Mouse (Mus musculus): ENCODE data around the gene Mamdc4. TPM values are rescaled to one million over a fixed set of nuclear protein-coding genes. Genes with fewer than 3 reads are reported as not detected.

Gene Mamdc4
- polyA plus RNA-seq, 2 experiments, result 1.4 to 10.9 TPM

DNA sequence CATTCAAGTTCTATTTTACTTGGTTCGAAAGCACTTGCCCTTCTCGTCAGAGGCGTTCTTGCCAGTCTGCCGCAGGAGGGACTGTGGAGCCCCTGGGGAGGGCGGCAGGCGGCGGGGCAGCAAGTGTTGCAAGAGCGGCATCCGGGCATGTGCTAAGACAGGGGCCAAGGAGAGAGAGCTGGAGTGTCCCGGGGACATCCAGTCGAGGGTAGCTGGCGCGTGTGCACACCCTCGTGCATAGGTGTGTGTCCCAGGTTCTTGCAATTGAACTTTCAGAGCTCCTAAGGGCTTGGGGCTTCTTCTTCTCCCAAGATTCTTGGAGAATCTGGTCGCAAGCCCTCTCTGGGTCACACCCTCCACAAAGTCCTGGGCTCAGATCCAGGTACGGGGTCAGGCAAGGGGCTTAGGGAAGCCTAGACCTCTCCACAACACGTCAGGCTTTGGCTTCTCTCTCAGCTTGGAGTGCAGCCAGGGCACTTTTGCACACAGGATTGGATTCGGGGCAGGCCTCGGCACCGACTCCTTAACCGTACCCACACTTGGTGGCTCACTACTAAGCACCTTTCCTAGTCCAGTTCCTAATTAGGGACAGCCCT lies 885 bp upstream of the Mamdc4 start:
- WGBS, result 13% methylated on average over 21 of the region's 21 CpGs
- ATAC-seq (ENCODE audit: low FRiP score, low read depth), result no peak
- TF ChIP-seq POLR2A (IDR thresholded peaks at IDR 0.05; ENCODE audit: borderline replicate concordance, extremely low read depth, insufficient read depth, insufficient read length), result no peak
- Histone ChIP-seq H3K27me3 (ENCODE audit: control insufficient read depth, insufficient read depth, low read length) (peaks cover 45% of the 10 kb centered on the region), H3K4me2 (replicated peaks; ENCODE audit: low read depth, low read length, severe bottlenecking) (peak overlapping the region; percentile 70), H3K9ac (ENCODE audit: low read depth, low read length, severe bottlenecking) (peak overlapping the region; percentile 58), H3K36me3 (ENCODE audit: control insufficient read depth, insufficient read depth, low read length) (peaks cover 22% of the 10 kb centered on the region), H3K27ac (replicated peaks; ENCODE audit: low read depth, low read length) (peak overlapping the region; percentile 83), H3K4me1 (ENCODE audit: control insufficient read depth, insufficient read depth, low read length) (peaks cover 47% of the 10 kb centered on the region), H3K9me3 (ENCODE audit: control insufficient read depth, low read length) (no peaks in the 10 kb centered on the region), H3K4me3 (replicated peaks; ENCODE audit: low read length) (peak overlapping the region; percentile 48)
- DNase-seq (ENCODE audit: low spot score), result peak; percentile 61

DNA sequence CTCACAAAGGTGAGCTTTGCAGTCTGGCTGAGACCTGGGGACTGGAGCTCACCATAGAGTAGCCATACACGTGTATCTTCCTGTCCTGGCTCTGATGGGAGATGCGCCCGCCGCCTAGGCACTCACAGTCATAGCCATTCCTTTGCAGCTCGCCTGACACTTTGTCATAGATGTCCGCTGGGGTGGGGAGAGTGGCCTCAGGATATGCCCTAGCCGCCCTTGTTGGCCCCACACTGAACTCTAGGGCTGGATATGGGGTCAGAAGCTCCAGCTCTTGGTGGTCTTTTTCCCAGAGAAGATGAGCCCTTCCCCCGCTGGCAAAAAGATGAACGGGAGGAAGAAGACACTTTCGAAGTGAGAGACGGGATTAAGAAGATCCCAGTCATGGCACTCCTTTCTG lies 509 bp downstream of the Mamdc4 start:
- H3K9me3 ChIP-seq (ENCODE audit: control insufficient read depth, low read length), result no peaks in the 10 kb centered on the region
- ATAC-seq (ENCODE audit: low FRiP score, low read depth), result no peak

GRCm38 (mm10) chr2:25573068-25573467 lies 1.6 kb downstream of the Mamdc4 start:
- DNase-seq (ENCODE audit: low spot score) (no peak), ATAC-seq (ENCODE audit: low FRiP score, low read depth) (no peak)
- 89% methylated on average over 2 of the region's 2 CpGs for WGBS
- peaks cover 38% of the 10 kb centered on the region for H3K4me1 ChIP-seq (ENCODE audit: control insufficient read depth, insufficient read depth, low read length)
- no peak overlapping the region for H3K4me2 ChIP-seq (replicated peaks; ENCODE audit: low read depth, low read length, severe bottlenecking)
- peaks cover 39% of the 10 kb centered on the region for H3K36me3 ChIP-seq (ENCODE audit: control insufficient read depth, insufficient read depth, low read length)
- no peak for TF ChIP-seq POLR2A (IDR thresholded peaks at IDR 0.05; ENCODE audit: borderline replicate concordance, extremely low read depth, insufficient read depth, insufficient read length)
- no peak overlapping the region for H3K27ac ChIP-seq (replicated peaks; ENCODE audit: low read depth, low read length)
- 0 out of 2 replicates have a peak overlapping the region, but pooled peaks have one; percentile 48 for H3K4me3 ChIP-seq (replicated peaks; ENCODE audit: low read length)
- H3K27me3 ChIP-seq (ENCODE audit: control insufficient read depth, insufficient read depth, low read length), result peaks cover 21% of the 10 kb centered on the region
- H3K9ac ChIP-seq (ENCODE audit: low read depth, low read length, severe bottlenecking), result no peak overlapping the region
- H3K9me3 ChIP-seq (ENCODE audit: control insufficient read depth, low read length), result no peaks in the 10 kb centered on the region

More for the DNA sequence above, 509 bp downstream of the Mamdc4 start:
- TF ChIP-seq POLR2A (IDR thresholded peaks at IDR 0.05; ENCODE audit: borderline replicate concordance, extremely low read depth, insufficient read depth, insufficient read length), result no peak
- Histone ChIP-seq H3K4me3 (replicated peaks; ENCODE audit: low read length) (peak overlapping the region; percentile 48), H3K27ac (replicated peaks; ENCODE audit: low read depth, low read length) (no peak overlapping the region), H3K27me3 (ENCODE audit: control insufficient read depth, insufficient read depth, low read length) (peaks cover 31% of the 10 kb centered on the region), H3K4me2 (replicated peaks; ENCODE audit: low read depth, low read length, severe bottlenecking) (peak overlapping the region; percentile 89), H3K9ac (ENCODE audit: low read depth, low read length, severe bottlenecking) (peak overlapping the region; percentile 55), H3K4me1 (ENCODE audit: control insufficient read depth, insufficient read depth, low read length) (peaks cover 38% of the 10 kb centered on the region), H3K36me3 (ENCODE audit: control insufficient read depth, insufficient read depth, low read length) (peaks cover 34% of the 10 kb centered on the region)
- 13% methylated on average over 11 of the region's 11 CpGs for WGBS
- no peak for DNase-seq (ENCODE audit: low spot score)

DNA sequence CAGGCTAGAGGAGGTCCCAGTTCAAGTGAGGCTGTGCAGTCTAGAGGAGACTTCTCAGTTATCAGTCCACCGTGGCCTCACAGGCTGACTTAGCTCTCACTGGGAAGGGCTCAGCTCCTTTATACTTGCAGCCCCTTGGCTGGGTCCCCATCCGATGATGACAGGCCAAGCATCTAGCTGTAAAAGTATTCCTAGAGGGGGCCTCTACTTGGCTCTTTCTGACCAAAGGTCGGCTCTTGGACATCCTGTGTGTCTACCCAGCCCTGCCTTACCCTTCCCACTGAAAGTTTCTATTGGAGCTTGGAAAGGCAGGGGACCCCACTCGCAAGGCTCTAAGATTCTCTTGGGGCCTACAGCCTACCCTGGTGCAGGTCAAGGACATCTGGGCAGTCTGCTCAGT lies 3.4 kb downstream of the Mamdc4 start:
- Histone ChIP-seq H3K36me3 (ENCODE audit: control insufficient read depth, insufficient read depth, low read length) (peaks cover 55% of the 10 kb centered on the region), H3K4me2 (replicated peaks; ENCODE audit: low read depth, low read length, severe bottlenecking) (no peak overlapping the region), H3K9me3 (ENCODE audit: control insufficient read depth, low read length) (no peaks in the 10 kb centered on the region), H3K4me3 (replicated peaks; ENCODE audit: low read length) (no peak overlapping the region), H3K27me3 (ENCODE audit: control insufficient read depth, insufficient read depth, low read length) (peaks cover 2% of the 10 kb centered on the region; the same call in 1 of the 2 replicates), H3K9ac (ENCODE audit: low read depth, low read length, severe bottlenecking) (no peak overlapping the region), H3K4me1 (ENCODE audit: control insufficient read depth, insufficient read depth, low read length) (peaks cover 20% of the 10 kb centered on the region), H3K27ac (replicated peaks; ENCODE audit: low read depth, low read length) (no peak overlapping the region)
- 84% methylated on average over 4 of the region's 4 CpGs for WGBS
- DNase-seq (ENCODE audit: low spot score) (no peak), ATAC-seq (ENCODE audit: low FRiP score, low read depth) (no peak)
- TF ChIP-seq POLR2A (IDR thresholded peaks at IDR 0.05; ENCODE audit: borderline replicate concordance, extremely low read depth, insufficient read depth, insufficient read length), result no peak

- ATAC-seq (ENCODE audit: low FRiP score, low read depth) (no peak), DNase-seq (ENCODE audit: low spot score) (no peak)
- Histone ChIP-seq H3K4me1 (ENCODE audit: control insufficient read depth, insufficient read depth, low read length) (peaks cover 11% of the 10 kb centered on the region), H3K9me3 (ENCODE audit: control insufficient read depth, low read length) (no peaks in the 10 kb centered on the region), H3K9ac (ENCODE audit: low read depth, low read length, severe bottlenecking) (no peak overlapping the region), H3K27ac (replicated peaks; ENCODE audit: low read depth, low read length) (no peak overlapping the region), H3K4me3 (replicated peaks; ENCODE audit: low read length) (no peak overlapping the region), H3K36me3 (ENCODE audit: control insufficient read depth, insufficient read depth, low read length) (peaks cover 74% of the 10 kb centered on the region), H3K27me3 (ENCODE audit: control insufficient read depth, insufficient read depth, low read length) (no peaks in the 10 kb centered on the region), H3K4me2 (replicated peaks; ENCODE audit: low read depth, low read length, severe bottlenecking) (no peak overlapping the region)
- WGBS, result 88% methylated on average over 3 of the region's 3 CpGs
- no peak for TF ChIP-seq POLR2A (IDR thresholded peaks at IDR 0.05; ENCODE audit: borderline replicate concordance, extremely low read depth, insufficient read depth, insufficient read length)
Observed at GRCm38 (mm10) chr2:25569323-25569722, 5.3 kb downstream of the Mamdc4 start.

Measured in limb, embryonic 14.5 days (tissue).